Mouse (Mus musculus): ENCODE measurements around the gene Sos2. TPM values are rescaled to one million over a fixed set of nuclear protein-coding genes. Genes with fewer than 3 reads are reported as not detected.

Sos2 gene
- polyA plus RNA-seq, 1 experiment from 2014 or later = 13.2 TPM

DNA sequence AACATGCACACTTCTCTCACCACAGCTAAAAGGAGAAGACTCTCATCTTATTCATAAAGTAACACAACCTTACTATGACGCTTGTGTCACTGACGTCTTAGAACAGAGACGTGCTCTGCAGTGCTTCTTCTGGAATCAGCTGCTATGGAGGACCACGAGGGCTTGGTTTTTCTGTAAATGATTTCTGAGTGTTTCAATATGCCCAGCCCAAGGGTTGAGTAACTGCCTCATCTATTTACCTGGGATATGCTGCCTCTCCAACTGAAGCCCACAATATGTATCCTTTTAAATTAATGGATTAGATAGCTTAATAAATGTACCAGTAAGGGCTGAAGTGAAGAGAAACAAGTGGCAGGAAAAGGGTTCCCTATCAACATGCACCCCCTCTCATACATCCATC lies 9.1 kb upstream of the Sos2 start:
- Histone ChIP-seq H3K9ac (no peak overlapping the region), H3K27me3 (replicated peaks) (no peaks in the 10 kb centered on the region), H3K9me3 (no peaks in the 10 kb centered on the region), H3K27ac (no peak overlapping the region), H3K4me1 (no peaks in the 10 kb centered on the region), H3K4me3 (no peak overlapping the region), H3K36me3 (replicated peaks) (no peaks in the 10 kb centered on the region), H3K4me2 (no peak overlapping the region)
- no peak for ATAC-seq (replicated peaks)
- 92% methylated on average over 4 of the region's 4 CpGs for WGBS

DNA sequence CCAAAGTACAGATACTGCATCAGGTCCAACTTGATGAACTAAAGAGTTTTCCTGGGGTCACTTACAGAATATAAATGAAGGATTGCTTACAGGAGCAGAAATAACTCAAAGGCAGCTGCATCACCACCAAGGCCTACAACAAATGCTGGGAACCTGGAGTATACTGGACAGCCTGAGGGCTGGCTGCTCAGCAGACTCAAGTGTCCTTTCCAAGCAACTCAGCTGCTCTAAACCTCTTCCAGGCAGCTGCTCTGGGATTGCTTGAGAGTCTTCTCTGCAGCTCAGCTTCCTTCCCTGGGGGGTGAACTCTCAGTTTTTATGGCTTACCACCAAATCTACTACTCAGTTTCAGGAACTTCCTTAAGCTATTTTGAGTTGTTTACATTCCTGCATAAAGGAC lies 7.4 kb upstream of the Sos2 start:
- Histone ChIP-seq H3K4me1 (no peaks in the 10 kb centered on the region), H3K9me3 (no peaks in the 10 kb centered on the region), H3K9ac (no peak overlapping the region), H3K27ac (no peak overlapping the region), H3K36me3 (replicated peaks) (no peaks in the 10 kb centered on the region), H3K27me3 (replicated peaks) (no peaks in the 10 kb centered on the region), H3K4me2 (no peak overlapping the region), H3K4me3 (no peak overlapping the region)
- no peak for ATAC-seq (replicated peaks)

DNA sequence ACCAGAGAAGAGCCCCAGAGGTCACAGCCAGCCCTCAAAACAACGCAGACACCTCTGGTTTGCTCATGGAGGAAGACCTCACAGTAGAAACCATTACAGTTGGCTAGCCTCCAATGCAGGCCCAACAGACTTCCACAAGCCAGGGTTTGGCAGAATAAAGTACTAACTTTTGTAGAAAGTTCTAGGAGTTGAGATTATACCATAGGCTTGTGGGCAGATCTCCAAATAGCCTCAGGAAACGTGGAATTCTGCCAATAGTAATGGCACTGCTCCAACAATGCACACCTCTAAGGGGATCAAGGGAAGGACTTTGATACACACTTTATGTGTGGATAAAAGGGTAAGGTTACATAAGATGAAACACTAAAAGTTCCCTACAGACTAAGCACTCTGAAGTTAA lies 6.7 kb upstream of the Sos2 start:
- no peaks in the 10 kb centered on the region for H3K36me3 ChIP-seq (replicated peaks)
- no peak overlapping the region for H3K4me3 ChIP-seq
- no peak overlapping the region for H3K27ac ChIP-seq
- no peak overlapping the region for H3K4me2 ChIP-seq
- H3K9ac ChIP-seq = no peak overlapping the region
- 73% methylated on average over 2 of the region's 2 CpGs for whole genome bisulfite sequencing
- H3K27me3 ChIP-seq (replicated peaks) = no peaks in the 10 kb centered on the region
- no peak for ATAC-seq (replicated peaks)
- no peaks in the 10 kb centered on the region for H3K4me1 ChIP-seq
- H3K9me3 ChIP-seq = no peaks in the 10 kb centered on the region

DNA sequence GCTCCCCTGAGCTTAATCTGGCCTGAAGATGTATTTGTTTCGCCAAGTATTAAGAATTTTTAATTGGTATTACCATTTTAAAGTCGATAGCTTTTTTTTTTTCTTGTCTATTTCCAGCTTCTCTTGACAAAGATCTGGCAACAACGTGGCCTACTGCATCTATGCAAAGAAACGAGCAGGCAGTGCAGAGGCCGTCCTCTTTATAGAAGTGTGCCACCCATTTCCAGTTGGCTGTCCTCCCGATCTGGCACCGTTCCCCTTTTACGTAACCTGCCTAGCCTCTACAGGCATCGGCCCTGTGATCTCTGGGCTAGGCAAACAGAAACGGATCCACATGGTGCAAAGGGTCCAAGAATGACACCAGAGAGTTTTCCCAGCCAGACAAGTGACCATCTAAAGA lies 1.9 kb upstream of the Sos2 start:
- Histone ChIP-seq H3K9ac (no peak overlapping the region), H3K9me3 (no peaks in the 10 kb centered on the region), H3K27me3 (replicated peaks) (no peaks in the 10 kb centered on the region), H3K36me3 (replicated peaks) (no peaks in the 10 kb centered on the region), H3K4me1 (peaks cover 18% of the 10 kb centered on the region), H3K4me2 (no peak overlapping the region), H3K4me3 (no peak overlapping the region), H3K27ac (no peak overlapping the region)
- no peak for ATAC-seq (replicated peaks)
- WGBS = 45% methylated on average over 10 of the region's 10 CpGs

DNA sequence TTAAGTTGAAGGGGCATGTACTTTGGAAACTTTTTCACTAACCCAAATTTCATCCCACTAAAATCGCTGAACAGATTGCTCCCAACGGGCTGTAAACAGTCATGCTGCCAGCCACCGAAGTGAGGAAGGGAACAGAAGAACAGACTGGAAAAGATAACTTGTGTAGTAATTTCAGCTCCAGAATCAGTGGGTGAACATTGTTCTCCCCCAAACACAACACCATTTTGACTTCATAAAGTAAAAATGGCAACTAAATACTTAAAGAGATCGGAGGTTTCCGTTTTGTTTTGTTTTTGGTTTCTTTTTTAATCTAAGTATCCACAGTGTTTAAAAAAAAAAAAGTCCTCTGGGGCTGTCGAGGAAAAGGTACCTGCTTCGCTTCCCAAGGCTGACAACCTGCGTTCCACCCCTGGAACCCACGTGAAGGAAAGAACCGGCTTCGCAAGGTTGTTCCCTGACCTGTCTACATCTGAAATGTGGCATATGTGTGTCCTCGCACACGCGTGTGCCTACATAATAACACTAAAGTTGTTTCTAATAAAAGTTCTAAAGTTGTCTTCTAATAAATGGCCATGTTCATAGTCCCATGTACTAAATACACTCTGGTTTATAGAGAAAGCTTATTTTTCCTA lies 1.3 kb upstream of the Sos2 start:
- H3K27ac ChIP-seq = no peak overlapping the region
- H3K9ac ChIP-seq = no peak overlapping the region
- peaks cover 18% of the 10 kb centered on the region for H3K4me1 ChIP-seq

DNA sequence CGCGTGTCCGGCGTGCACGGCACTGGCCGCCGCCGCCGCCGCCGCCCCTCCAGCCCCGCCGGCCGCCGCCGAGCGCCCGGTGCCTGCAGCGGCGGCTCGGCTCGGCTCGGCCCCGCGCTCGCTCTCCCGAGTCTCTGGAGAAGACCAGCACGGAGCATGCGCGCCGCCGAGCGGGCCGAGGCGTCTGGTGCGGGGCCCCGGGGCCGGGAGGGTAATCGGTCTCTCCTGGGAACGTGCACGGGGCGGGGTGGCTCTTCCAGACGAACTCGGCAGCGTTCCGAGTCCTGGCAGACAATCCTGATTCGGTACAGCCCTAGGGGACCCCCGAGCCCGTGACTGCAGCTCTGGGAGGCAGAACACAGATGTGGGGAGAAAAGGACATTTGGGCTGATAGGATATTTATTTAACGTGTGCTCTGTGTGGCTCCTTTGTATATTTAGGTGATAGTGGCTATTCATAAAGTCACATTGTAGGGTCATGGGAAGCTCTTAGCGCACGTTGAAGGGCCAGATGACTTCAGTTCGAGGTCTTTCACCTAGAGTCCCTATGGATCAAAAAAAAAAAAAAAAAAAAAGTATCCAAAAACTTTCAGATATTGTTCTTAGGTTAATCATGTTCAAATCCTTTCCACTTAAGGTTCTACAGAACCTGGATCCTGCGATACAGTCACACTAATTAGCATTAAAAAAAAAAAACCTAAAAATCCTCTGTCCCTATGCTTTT lies 574 bp upstream of the Sos2 start:
- Histone ChIP-seq H3K9me3 (no peaks in the 10 kb centered on the region), H3K4me3 (peak overlapping the region; percentile 97), H3K36me3 (replicated peaks) (no peaks in the 10 kb centered on the region), H3K9ac (peak overlapping the region; percentile 95), H3K4me2 (peak overlapping the region; percentile 67), H3K27me3 (replicated peaks) (no peaks in the 10 kb centered on the region), H3K27ac (peak overlapping the region; percentile 96), H3K4me1 (peaks cover 18% of the 10 kb centered on the region)
- WGBS = under 1% methylated on average over 41 of the region's 54 CpGs
- ATAC-seq (replicated peaks) = peak; percentile 89

More for the DNA sequence above, 1.3 kb upstream of the Sos2 start:
- no peaks in the 10 kb centered on the region for H3K27me3 ChIP-seq (replicated peaks)
- no peak for ATAC-seq (replicated peaks)
- WGBS = 52% methylated on average over 14 of the region's 14 CpGs
- peak overlapping the region; percentile 97 for H3K4me3 ChIP-seq
- peak overlapping the region; percentile 67 for H3K4me2 ChIP-seq
- no peaks in the 10 kb centered on the region for H3K9me3 ChIP-seq
- no peaks in the 10 kb centered on the region for H3K36me3 ChIP-seq (replicated peaks)

DNA sequence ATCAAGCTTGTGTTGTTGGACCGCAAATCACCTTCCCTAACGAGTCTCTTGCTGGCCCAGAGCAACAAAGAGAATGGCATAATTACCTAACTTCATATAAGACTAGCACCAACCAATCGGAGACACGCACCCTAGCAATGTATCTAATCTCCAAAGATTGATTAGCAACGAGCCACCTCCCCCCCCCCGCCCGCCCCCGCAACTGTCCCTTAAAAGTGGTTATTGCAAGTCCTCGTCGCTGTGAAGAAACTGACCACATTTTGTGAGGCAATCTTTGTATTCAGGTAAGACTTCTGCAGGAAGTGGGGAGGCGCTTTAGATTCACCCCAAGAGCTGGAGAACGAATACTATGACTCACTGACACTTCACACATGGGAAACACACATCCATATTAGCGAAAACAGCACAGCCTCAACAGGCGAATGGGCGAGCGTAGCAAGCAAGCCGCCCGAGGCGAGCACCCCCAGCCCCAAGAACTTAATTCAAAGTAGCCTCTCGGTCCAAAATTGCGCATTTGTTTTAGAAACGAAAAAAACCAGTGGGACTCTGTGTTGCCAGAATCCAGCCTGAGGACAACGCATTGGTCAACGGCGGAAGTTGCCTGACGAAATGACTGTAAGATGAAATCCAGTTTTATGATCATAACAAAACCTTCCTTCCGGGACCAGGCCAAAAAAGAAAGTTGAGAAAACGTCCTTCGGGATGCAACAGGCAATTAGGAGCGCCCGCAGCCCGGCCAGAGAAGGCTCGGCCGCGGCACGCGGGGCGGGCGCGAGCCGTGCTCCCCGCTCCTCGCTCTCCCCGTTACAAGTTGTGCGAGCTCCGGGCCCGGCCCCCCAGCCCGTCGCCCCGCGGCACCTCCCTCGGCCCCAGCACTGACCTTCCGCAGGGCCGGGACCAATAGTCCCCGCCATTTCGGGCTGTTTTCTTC lies 752 bp downstream of the Sos2 start:
- Histone ChIP-seq H3K36me3 (replicated peaks) (no peaks in the 10 kb centered on the region), H3K4me1 (peaks cover 18% of the 10 kb centered on the region), H3K9me3 (no peaks in the 10 kb centered on the region), H3K27ac (peak overlapping the region; percentile 96), H3K27me3 (replicated peaks) (no peaks in the 10 kb centered on the region), H3K4me2 (peak overlapping the region; percentile 67), H3K9ac (peak overlapping the region; percentile 95), H3K4me3 (peak overlapping the region; percentile 97)
- peak; percentile 72 for ATAC-seq (replicated peaks)
- WGBS = under 1% methylated on average over 55 of the region's 56 CpGs

DNA sequence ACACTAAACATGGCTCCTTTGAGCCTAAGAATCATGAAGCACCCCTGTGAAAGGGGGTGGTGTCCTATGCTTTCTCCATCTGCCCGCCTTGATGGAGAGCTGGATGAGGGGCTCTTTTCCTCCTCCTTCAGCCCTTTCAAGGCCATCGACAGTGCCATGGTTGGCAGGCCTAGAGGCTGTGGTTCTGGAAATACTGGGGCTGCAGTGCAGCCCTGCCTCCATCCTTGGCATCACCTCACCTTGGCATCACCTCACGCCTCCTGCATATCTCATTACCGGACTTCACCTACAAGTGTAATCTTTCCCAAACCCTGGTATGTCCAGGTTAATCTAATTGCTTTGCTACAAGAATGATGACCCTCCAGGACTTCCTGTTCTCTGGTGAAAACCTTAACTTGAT lies 5.5 kb downstream of the Sos2 start:
- Histone ChIP-seq H3K4me3 (no peak overlapping the region), H3K36me3 (replicated peaks) (no peaks in the 10 kb centered on the region), H3K9me3 (no peaks in the 10 kb centered on the region), H3K27me3 (replicated peaks) (no peaks in the 10 kb centered on the region), H3K27ac (no peak overlapping the region), H3K4me2 (no peak overlapping the region), H3K9ac (no peak overlapping the region), H3K4me1 (peaks cover 20% of the 10 kb centered on the region)
- WGBS = 96% methylated on average over 4 of the region's 4 CpGs
- ATAC-seq (replicated peaks) = no peak

DNA sequence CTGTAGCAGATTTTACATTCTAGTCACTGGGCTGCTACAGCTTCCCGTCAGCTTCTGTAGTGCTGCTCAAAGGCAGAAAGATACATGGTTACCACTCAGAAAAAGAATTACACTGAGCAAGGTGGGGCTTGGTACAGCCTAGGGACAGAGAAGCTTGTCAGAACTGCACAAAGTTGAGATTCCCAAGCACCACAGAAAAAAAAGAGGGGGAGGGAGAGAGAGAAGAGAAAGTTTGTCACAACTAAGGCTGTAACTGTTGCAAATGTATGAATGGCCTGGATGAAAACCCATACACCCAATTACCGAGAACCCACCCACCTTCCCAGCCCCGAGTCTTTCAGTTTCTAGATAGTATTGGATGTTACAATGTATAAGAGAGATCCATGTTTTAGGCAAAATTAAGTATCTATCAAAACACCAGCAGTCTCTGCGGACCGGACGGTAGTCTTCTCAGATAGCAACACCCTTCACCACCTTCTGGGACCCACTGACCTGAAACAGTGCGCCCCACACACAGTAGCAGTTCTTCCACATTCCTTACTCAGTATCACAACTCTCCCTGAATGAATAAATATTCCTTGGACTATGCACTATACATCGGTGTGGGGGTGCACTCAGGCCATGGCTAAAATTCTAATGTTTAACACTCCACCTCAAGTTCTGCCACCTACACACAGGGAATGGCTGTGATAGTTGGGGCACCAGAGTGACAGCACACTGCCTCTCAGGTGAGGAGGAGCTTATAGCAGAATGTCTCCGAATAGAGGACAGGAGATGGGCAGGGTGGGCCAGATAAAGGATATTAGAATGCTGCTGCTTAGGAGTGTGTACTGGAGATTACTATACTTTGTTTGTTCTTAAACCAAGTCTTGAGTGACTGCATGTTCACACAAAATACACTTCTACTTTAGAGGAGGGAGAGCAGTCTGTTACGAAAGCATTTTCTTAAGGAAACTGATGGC lies 6.8 kb downstream of the Sos2 start:
- 86% methylated on average over 10 of the region's 10 CpGs for WGBS

DNA sequence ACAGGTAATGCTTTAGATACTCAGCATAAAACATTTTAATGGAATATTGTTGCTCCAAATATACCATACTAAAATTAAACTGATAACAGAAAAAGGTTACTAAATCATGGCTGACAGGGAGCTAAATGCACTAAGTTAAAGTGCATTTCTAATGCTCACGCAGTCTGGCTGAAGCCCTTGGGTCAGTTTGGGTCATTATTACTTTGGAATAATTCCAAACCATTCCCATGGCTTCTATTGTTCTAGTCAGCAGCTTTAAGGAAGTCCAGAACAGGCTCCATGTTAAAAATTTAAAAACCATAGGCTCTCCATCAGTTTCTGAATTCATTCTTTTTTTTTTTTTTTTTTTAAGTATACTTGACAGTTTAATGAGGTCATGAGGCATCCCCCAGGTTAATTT lies 7.5 kb downstream of the Sos2 start:
- no peak for ATAC-seq (replicated peaks)
- Histone ChIP-seq H3K4me1 (peaks cover 9% of the 10 kb centered on the region; the same call in 1 of the 2 replicates), H3K9me3 (no peaks in the 10 kb centered on the region), H3K27me3 (replicated peaks) (no peaks in the 10 kb centered on the region), H3K27ac (no peak overlapping the region), H3K4me2 (no peak overlapping the region), H3K4me3 (no peak overlapping the region), H3K36me3 (replicated peaks) (no peaks in the 10 kb centered on the region), H3K9ac (no peak overlapping the region)
- WGBS = 58% methylated on average over 1 of the region's 1 CpGs

More for the DNA sequence above, 6.8 kb downstream of the Sos2 start:
- H3K4me2 ChIP-seq = no peak overlapping the region
- H3K9ac ChIP-seq = no peak overlapping the region
- H3K4me3 ChIP-seq = no peak overlapping the region
- H3K9me3 ChIP-seq = no peaks in the 10 kb centered on the region
- H3K4me1 ChIP-seq = peaks cover 13% of the 10 kb centered on the region
- H3K36me3 ChIP-seq (replicated peaks) = no peaks in the 10 kb centered on the region
- no peak for ATAC-seq (replicated peaks)
- H3K27me3 ChIP-seq (replicated peaks) = no peaks in the 10 kb centered on the region
- no peak overlapping the region for H3K27ac ChIP-seq

DNA sequence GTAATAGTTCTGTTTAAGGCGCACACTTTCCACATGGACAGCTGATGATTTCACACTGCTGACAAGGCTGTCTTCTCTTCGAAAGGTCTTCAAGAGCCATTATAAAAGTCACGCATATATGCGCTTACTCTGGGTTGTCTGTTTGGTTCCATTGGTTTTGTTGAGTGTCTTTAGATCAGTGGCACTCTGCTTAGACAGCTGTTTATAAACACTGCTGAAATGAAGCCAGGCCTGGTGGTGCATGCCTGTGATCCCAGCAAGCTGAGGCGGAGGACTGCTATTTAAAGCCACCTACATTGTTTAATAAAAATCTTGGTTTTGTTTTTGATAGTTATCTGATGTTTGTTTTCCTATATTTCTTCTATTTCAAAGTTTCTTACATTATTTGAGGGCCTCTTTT lies 14.9 kb downstream of the Sos2 start:
- H3K9ac ChIP-seq = no peak overlapping the region
- H3K27ac ChIP-seq = no peak overlapping the region
- H3K4me1 ChIP-seq = no peaks in the 10 kb centered on the region
- no peaks in the 10 kb centered on the region for H3K27me3 ChIP-seq (replicated peaks)
- 97% methylated on average over 5 of the region's 5 CpGs for WGBS
- no peak overlapping the region for H3K4me2 ChIP-seq
- no peaks in the 10 kb centered on the region for H3K9me3 ChIP-seq
- no peaks in the 10 kb centered on the region for H3K36me3 ChIP-seq (replicated peaks)
- no peak overlapping the region for H3K4me3 ChIP-seq
- no peak for ATAC-seq (replicated peaks)

Measured in midbrain, embryonic 15.5 days (tissue).